Mouse (Mus musculus) 3134 (cell line): ENCODE data around the gene Tomm34.
"Not testable (repeated sequence)": the region's sequence is repeated elsewhere in the genome, so short reads cannot be mapped to it uniquely, and the experiment has no call there.

Source experiments
- DNase-seq: peaks from one replicate; pipeline ENCODE4 v3.0.0-alpha.2; 2011; ENCODE audit warnings: low spot score; ENCODE audit not compliant: insufficient read length; ENCODE audit errors: extremely low read depth

The Tomm34 gene

GRCm38 (mm10) chr2:164077875-164078274, 6.9 kb upstream of the Tomm34 start:
- DNase-seq, result no peak

- DNase-seq, result no peak
Measured at GRCm38 (mm10) chr2:164076874-164077425, 6.0 kb upstream of the Tomm34 start.

- no peak for DNase-seq
Measured at GRCm38 (mm10) chr2:164075088-164075487, 4.1 kb upstream of the Tomm34 start.

GRCm38 (mm10) chr2:164073918-164074578, 3.1 kb upstream of the Tomm34 start:
- peak; percentile 94 for DNase-seq

GRCm38 (mm10) chr2:164073120-164073519, 2.2 kb upstream of the Tomm34 start:
- no peak for DNase-seq

GRCm38 (mm10) chr2:164072109-164072508, 1.1 kb upstream of the Tomm34 start:
- no peak for DNase-seq

GRCm38 (mm10) chr2:164071437-164071820, 460 bp upstream of the Tomm34 start:
- not testable (repeated sequence) for DNase-seq

GRCm38 (mm10) chr2:164070142-164070764, 716 bp downstream of the Tomm34 start, which contains the start of gene Stk4:
Stk4 (plus strand) TSS chr2:164070322.
- no peak for DNase-seq

- no peak for DNase-seq
Measured at GRCm38 (mm10) chr2:164059634-164060235, 11.2 kb downstream of the Tomm34 start.

- DNase-seq, result no peak
Measured at GRCm38 (mm10) chr2:164054671-164055070, 16.3 kb downstream of the Tomm34 start.

- DNase-seq, result no peak
Measured at GRCm38 (mm10) chr2:164053767-164054166, 17.2 kb downstream of the Tomm34 start.

GRCm38 (mm10) chr2:164047197-164047690, 23.7 kb downstream of the Tomm34 start:
- DNase-seq, result peak; percentile 64

GRCm38 (mm10) chr2:164041523-164041922, 29.4 kb downstream of the Tomm34 start:
- DNase-seq, result no peak

GRCm38 (mm10) chr2:164040949-164041348, 30.0 kb downstream of the Tomm34 start:
- no peak for DNase-seq

GRCm38 (mm10) chr2:164038407-164039028, 32.5 kb downstream of the Tomm34 start:
- no peak for DNase-seq

- DNase-seq, result no peak
Measured at GRCm38 (mm10) chr2:164036520-164037019, 34.4 kb downstream of the Tomm34 start.

GRCm38 (mm10) chr2:164032973-164033372, 38.0 kb downstream of the Tomm34 start:
- DNase-seq, result no peak

GRCm38 (mm10) chr2:164031147-164031546, 39.8 kb downstream of the Tomm34 start:
- no peak for DNase-seq

- DNase-seq, result no peak
Measured at GRCm38 (mm10) chr2:164025150-164025549, 45.8 kb downstream of the Tomm34 start, which contains the start of gene Pabpc1l. Pabpc1l (plus strand) TSS chr2:164025450.

GRCm38 (mm10) chr2:164022104-164022503, 48.9 kb downstream of the Tomm34 start:
- no peak for DNase-seq

- no peak for DNase-seq
Measured at GRCm38 (mm10) chr2:164019943-164020342, 51.0 kb downstream of the Tomm34 start.
